Mouse (Mus musculus): ENCODE results near the gene Ppp2r5c. TPM values are rescaled to one million over a fixed set of nuclear protein-coding genes. Genes with fewer than 3 reads are reported as not detected.

Ppp2r5c gene
- polyA plus RNA-seq, 2 experiments from 2014 or later, result 490 to 635 TPM

Other genes with a start within 250 kb of the Ppp2r5c start
- gene Dio3, start 168.1 kb upstream of the Ppp2r5c start, polyA plus RNA-seq (2017; shearing (Covaris generic)), result not detected
- 10 to 100 TPM; 39.7 to 41.0 TPM for gene Dync1h1, start 154.3 kb downstream of the Ppp2r5c start, polyA plus RNA-seq (2017; shearing (Covaris generic))
- under 1 TPM in 1 of 2 experiments, not detected in 1; 0.70 TPM for gene 1700001K19Rik, start 235.5 kb downstream of the Ppp2r5c start, polyA plus RNA-seq (2017; shearing (Covaris generic))

Data from CD4-positive, CD25-positive, alpha-beta regulatory T cell, adult 4 months (primary cell).